Mouse (Mus musculus): ENCODE measurements around the gene Tmem274. TPM values are rescaled to one million over a fixed set of nuclear protein-coding genes. Genes with fewer than 3 reads are reported as not detected.
A peak's percentile ranks its signal among the peaks of the same experiment; 100 is the strongest.
"Not testable (repeated sequence)": the region's sequence is repeated elsewhere in the genome, so short reads cannot be mapped to it uniquely, and the experiment has no call there.

The Tmem274 gene
- polyA plus RNA-seq (2012; ENCODE audit: insufficient read depth, insufficient read length, low replicate concordance, missing spikeins): not detected in 2 replicates

- TF ChIP-seq POLR2A (IDR thresholded peaks at IDR 0.05; ENCODE audit: insufficient read depth, low read depth, low read length) (no peak), CTCF (IDR thresholded peaks at IDR 0.05; ENCODE audit: insufficient read depth, low read depth, low read length) (no peak)
- Histone ChIP-seq H3K4me1 (ENCODE audit: control insufficient read depth, insufficient read depth, low read length) (no peaks in the 10 kb centered on the region), H3K27ac (ENCODE audit: insufficient read depth, low read depth, low read length) (no peak within 1 kb of the TSS), H3K4me3 (ENCODE audit: insufficient read depth, low read depth, low read length) (no peak within 1 kb of the TSS)
- whole genome bisulfite sequencing: 88% methylated on average over 11 of the region's 11 CpGs
These were observed at the start of gene Tmem274 for GRCm38 (mm10) chr4:149477078-149477477. TSS of gene Tmem274 (plus strand) at chr4:149477378.

- Histone ChIP-seq H3K27ac (ENCODE audit: insufficient read depth, low read depth, low read length) (no peak overlapping the region), H3K4me3 (ENCODE audit: insufficient read depth, low read depth, low read length) (no peak overlapping the region), H3K4me1 (ENCODE audit: control insufficient read depth, insufficient read depth, low read length) (no peaks in the 10 kb centered on the region)
- WGBS: 78% methylated on average over 5 of the region's 5 CpGs
- TF ChIP-seq POLR2A (IDR thresholded peaks at IDR 0.05; ENCODE audit: insufficient read depth, low read depth, low read length): no peak
These were observed 47.6 kb upstream of the Tmem274 start for GRCm38 (mm10) chr4:149429592-149429991.

- H3K27ac ChIP-seq (ENCODE audit: insufficient read depth, low read depth, low read length); H3K4me1 ChIP-seq (ENCODE audit: control insufficient read depth, insufficient read depth, low read length); H3K4me3 ChIP-seq (ENCODE audit: insufficient read depth, low read depth, low read length): not testable (repeated sequence)
- 76% methylated on average over 1 of the region's 1 CpGs for WGBS
These were observed 45.3 kb upstream of the Tmem274 start for GRCm38 (mm10) chr4:149431887-149432286.

- 0 out of 2 replicates have a peak, but pooled peaks cover 6% of the 10 kb centered on the region for H3K4me1 ChIP-seq (ENCODE audit: control insufficient read depth, insufficient read depth, low read length)
- H3K27ac ChIP-seq (ENCODE audit: insufficient read depth, low read depth, low read length): no peak overlapping the region
- no peak overlapping the region for H3K4me3 ChIP-seq (ENCODE audit: insufficient read depth, low read depth, low read length)
- TF ChIP-seq POLR2A (IDR thresholded peaks at IDR 0.05; ENCODE audit: insufficient read depth, low read depth, low read length) (no peak), CTCF (IDR thresholded peaks at IDR 0.05; ENCODE audit: insufficient read depth, low read depth, low read length) (no peak)
- 67% methylated on average over 8 of the region's 8 CpGs for WGBS
These were observed 36.6 kb upstream of the Tmem274 start for GRCm38 (mm10) chr4:149440576-149440975.

GRCm38 (mm10) chr4:149442436-149442835 is 34.7 kb upstream of the Tmem274 start:
- Histone ChIP-seq H3K4me1 (ENCODE audit: control insufficient read depth, insufficient read depth, low read length) (peaks cover 10% of the 10 kb centered on the region), H3K27ac (ENCODE audit: insufficient read depth, low read depth, low read length) (no peak overlapping the region), H3K4me3 (ENCODE audit: insufficient read depth, low read depth, low read length) (no peak overlapping the region)
- TF ChIP-seq CTCF (IDR thresholded peaks at IDR 0.05; ENCODE audit: insufficient read depth, low read depth, low read length): no peak
- TF ChIP-seq POLR2A (IDR thresholded peaks at IDR 0.05; ENCODE audit: insufficient read depth, low read depth, low read length): no peak
- WGBS: 59% methylated on average over 3 of the region's 3 CpGs

- WGBS: 79% methylated on average over 1 of the region's 1 CpGs
- TF ChIP-seq POLR2A (IDR thresholded peaks at IDR 0.05; ENCODE audit: insufficient read depth, low read depth, low read length) (no peak), CTCF (IDR thresholded peaks at IDR 0.05; ENCODE audit: insufficient read depth, low read depth, low read length) (no peak)
- H3K4me3 ChIP-seq (ENCODE audit: insufficient read depth, low read depth, low read length): no peak overlapping the region
These were observed 32.7 kb upstream of the Tmem274 start for GRCm38 (mm10) chr4:149444465-149444864.

GRCm38 (mm10) chr4:149444964-149445701 is 32.0 kb upstream of the Tmem274 start:
- Histone ChIP-seq H3K4me1 (ENCODE audit: control insufficient read depth, insufficient read depth, low read length) (peaks cover 10% of the 10 kb centered on the region), H3K27ac (ENCODE audit: insufficient read depth, low read depth, low read length) (peak overlapping the region; percentile 28), H3K4me3 (ENCODE audit: insufficient read depth, low read depth, low read length) (peak overlapping the region; percentile 42)
- peak; percentile 23; the same call in 1 of the 2 replicates for TF ChIP-seq POLR2A (IDR thresholded peaks at IDR 0.05; ENCODE audit: insufficient read depth, low read depth, low read length)
- peak; percentile 90 for TF ChIP-seq CTCF (IDR thresholded peaks at IDR 0.05; ENCODE audit: insufficient read depth, low read depth, low read length)
- WGBS: under 1% methylated on average over 36 of the region's 36 CpGs

More at GRCm38 (mm10) chr4:149444465-149444864, 32.7 kb upstream of the Tmem274 start:
- Histone ChIP-seq H3K27ac (ENCODE audit: insufficient read depth, low read depth, low read length) (no peak overlapping the region), H3K4me1 (ENCODE audit: control insufficient read depth, insufficient read depth, low read length) (peaks cover 10% of the 10 kb centered on the region)

GRCm38 (mm10) chr4:149445868-149446267 is 31.3 kb upstream of the Tmem274 start:
- WGBS: 10% methylated on average over 11 of the region's 11 CpGs
- TF ChIP-seq POLR2A (IDR thresholded peaks at IDR 0.05; ENCODE audit: insufficient read depth, low read depth, low read length): no peak
- TF ChIP-seq CTCF (IDR thresholded peaks at IDR 0.05; ENCODE audit: insufficient read depth, low read depth, low read length): no peak
- H3K27ac ChIP-seq (ENCODE audit: insufficient read depth, low read depth, low read length): peak overlapping the region; percentile 28; the same call in 1 of the 2 replicates
- H3K4me3 ChIP-seq (ENCODE audit: insufficient read depth, low read depth, low read length): no peak overlapping the region
- H3K4me1 ChIP-seq (ENCODE audit: control insufficient read depth, insufficient read depth, low read length): peaks cover 10% of the 10 kb centered on the region

GRCm38 (mm10) chr4:149446309-149446708 is 30.9 kb upstream of the Tmem274 start:
- TF ChIP-seq CTCF (IDR thresholded peaks at IDR 0.05; ENCODE audit: insufficient read depth, low read depth, low read length): no peak
- no peak for TF ChIP-seq POLR2A (IDR thresholded peaks at IDR 0.05; ENCODE audit: insufficient read depth, low read depth, low read length)
- WGBS: 85% methylated on average over 1 of the region's 1 CpGs
- Histone ChIP-seq H3K27ac (ENCODE audit: insufficient read depth, low read depth, low read length) (0 out of 2 replicates have a peak overlapping the region, but pooled peaks have one; percentile 10), H3K4me1 (ENCODE audit: control insufficient read depth, insufficient read depth, low read length) (peaks cover 10% of the 10 kb centered on the region), H3K4me3 (ENCODE audit: insufficient read depth, low read depth, low read length) (no peak overlapping the region)
